In the genomic region with DNA sequence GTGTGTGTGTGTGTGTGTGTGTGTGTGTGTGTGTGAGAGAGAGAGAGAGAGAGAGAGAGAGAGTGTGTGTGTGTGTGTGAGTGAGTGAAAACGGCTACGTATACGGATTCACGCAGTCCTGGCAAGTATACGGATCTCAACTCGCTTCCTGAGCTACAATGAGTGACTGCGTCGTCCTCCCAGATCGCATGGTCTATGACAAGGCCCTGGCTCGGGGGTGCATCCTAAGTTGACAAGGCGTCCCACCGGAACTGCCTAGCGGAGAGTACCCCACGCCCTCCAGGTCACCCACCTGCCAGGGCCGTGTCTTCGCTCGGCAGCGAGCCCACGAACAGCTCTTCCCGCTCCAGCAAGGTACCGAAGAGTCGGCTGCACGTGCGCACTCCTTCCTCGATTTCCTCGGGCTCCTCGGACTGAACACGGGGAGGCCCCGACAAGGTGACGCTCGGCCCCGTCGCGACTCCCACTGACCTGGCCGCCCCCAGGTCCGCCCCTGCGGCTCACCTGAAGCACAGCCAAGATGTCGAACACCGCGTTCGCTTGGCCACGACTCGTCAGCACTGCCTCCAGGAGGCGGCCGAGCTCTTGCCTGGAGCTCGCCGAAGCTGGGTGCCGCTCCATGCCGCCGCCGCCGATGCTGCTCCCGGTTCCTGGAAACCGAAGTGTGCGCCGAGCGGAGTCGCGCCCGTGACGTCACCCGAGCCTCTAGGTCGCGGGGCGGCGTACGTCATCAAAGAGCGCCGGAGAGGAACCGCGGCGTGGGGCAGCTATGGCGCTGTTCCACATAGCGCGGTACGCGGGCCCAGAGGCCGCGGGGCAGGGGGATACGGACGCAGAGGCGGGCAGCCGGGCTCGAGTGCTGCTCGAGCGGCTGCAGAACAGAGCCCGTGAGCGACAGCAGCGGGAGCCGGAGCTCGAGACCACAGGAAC, we compare ENCODE assay signal across 8 mouse cellular contexts. TPM values are rescaled to one million over a fixed set of nuclear protein-coding genes. Genes with fewer than 3 reads are reported as not detected.
A peak's percentile ranks its signal among the peaks of the same experiment; 100 is the strongest.
DNase-seq lines count a peak whose midpoint lies in the region; ATAC-seq lines count a peak whose summit lies in the region.

A gene (minus strand): TSS at position 699 of the 930 bp plus-strand sequence.
A gene (plus strand): TSS at position 733 of the 930 bp plus-strand sequence.

- H3K4me1 ChIP-seq in hindbrain, embryonic 16.5 days (ENCODE audit: control insufficient read depth, insufficient read depth, low read depth, low read length) = peaks cover 16% of the 10 kb centered on the region

- peaks cover 8% of the 10 kb centered on the region; the same call in 1 of the 2 replicates for H3K79me2 ChIP-seq in macrophage (ENCODE audit: inconsistent target)

- peak; percentile 80 for DNase-seq in WW6 (ENCODE audit: low read depth, low spot score)
- peak; percentile 98 to 99 for DNase-seq in cerebellum, postnatal 4 days (ENCODE audit: low spot score in 2 of 2)
- DNase-seq in gastrocnemius, adult 18-20 months (ENCODE audit: low spot score) = peak; percentile 93
- peak; percentile 97 to 98 for DNase-seq in left cerebral cortex, adult 18-20 months (ENCODE audit: low spot score in 2 of 2)
- DNase-seq in right cerebral cortex, adult 18-20 months = peak; percentile 95
- peak; percentile 92 for DNase-seq in urinary bladder, postnatal 10 days (ENCODE audit: low spot score)

- peak within 1 kb of the TSS; percentile 98 for H3K4me3 ChIP-seq in hindbrain, embryonic 16.5 days (ENCODE audit: low read length)
- peak within 1 kb of the TSS; percentile 71 for H3K4me3 ChIP-seq in macrophage (ENCODE audit: inconsistent target)

- peak within 1 kb of the TSS; percentile 54; the same call in 1 of the 2 replicates for H3K27ac ChIP-seq in hindbrain, embryonic 16.5 days (ENCODE audit: low read depth, low read length)
- no peak within 1 kb of the TSS for H3K27ac ChIP-seq in macrophage

- H3K4me2 ChIP-seq in hindbrain, embryonic 16.5 days (ENCODE audit: low read length) = peak within 1 kb of the TSS; percentile 95

- WGBS in hindbrain, embryonic 16.5 days = 1% methylated on average over 88 of the region's 91 CpGs
- WGBS in macrophage (ENCODE audit: missing documents) = under 1% methylated on average over 91 of the region's 91 CpGs

- H3K9ac ChIP-seq in hindbrain, embryonic 16.5 days (ENCODE audit: low read depth, low read length) = peak within 1 kb of the TSS; percentile 91

- H3K36me3 ChIP-seq in hindbrain, embryonic 16.5 days (ENCODE audit: control insufficient read depth, insufficient read depth, low read length) = peaks cover 50% of the 10 kb centered on the region
- peaks cover 59% of the 10 kb centered on the region for H3K36me3 ChIP-seq in macrophage (ENCODE audit: inconsistent target)

- H3K9me3 ChIP-seq in hindbrain, embryonic 16.5 days (ENCODE audit: control insufficient read depth, low read length) = no peaks in the 10 kb centered on the region

- ATAC-seq in hindbrain, embryonic 16.5 days = peak; percentile 83

- no peaks in the 10 kb centered on the region for H3K27me3 ChIP-seq in hindbrain, embryonic 16.5 days (replicated peaks; ENCODE audit: control insufficient read depth, insufficient read depth, low read length)

RNA-seq across cellular contexts. Expression of the first gene that starts in this region (rescaled TPM):
- 10 to 100 TPM; 14.1 to 15.4 TPM for total RNA-seq in gastrocnemius, adult 18-20 months (2021)
- polyA plus RNA-seq in hindbrain, embryonic 16.5 days (2015; fragmentation: Nextera tagmentation; extraction: Ambion mirVana) = 48.5 and 49.2 TPM in 2 replicates
- total RNA-seq in left cerebral cortex, adult 18-20 months (2021) = 10 to 100 TPM; 25.2 to 28.3 TPM
- total RNA-seq in macrophage (2018; cell fraction: chromatin; rRNA removed) = 10 to 100 TPM in 15 of 26 experiments, 1 to 10 TPM in 11; 4.0 to 72.4 (median 13.1) TPM
- total RNA-seq in macrophage (2018; cell fraction: cytosol; rRNA removed) = 10 to 100 TPM in 15 of 26 experiments, 1 to 10 TPM in 11; 7.1 to 13.7 (median 10.9) TPM
- 10 to 100 TPM in 10 of 26 experiments, 1 to 10 TPM in 16; 3.9 to 68.9 (median 9.2) TPM for total RNA-seq in macrophage (2018; cell fraction: nucleus; rRNA removed)
- polyA plus RNA-seq in macrophage (2018) = 11.0 to 22.9 TPM (median 11.9 TPM) in 3 replicates

RNA-seq across cellular contexts. Expression of the second gene that starts in this region (rescaled TPM):
- 1 to 10 TPM; 6.0 to 8.5 TPM for total RNA-seq in gastrocnemius, adult 18-20 months (2021)
- polyA plus RNA-seq in hindbrain, embryonic 16.5 days (2015; fragmentation: Nextera tagmentation; extraction: Ambion mirVana) = 13.2 and 16.4 TPM in 2 replicates
- 10 to 100 TPM; 22.2 to 24.7 TPM for total RNA-seq in left cerebral cortex, adult 18-20 months (2021)
- 10 to 100 TPM in 23 of 26 experiments, 1 to 10 TPM in 3; 5.9 to 69.9 (median 30.4) TPM for total RNA-seq in macrophage (2018; cell fraction: chromatin; rRNA removed)
- 10 to 100 TPM in 1 of 26 experiments, 1 to 10 TPM in 25; 3.1 to 10.9 (median 7.0) TPM for total RNA-seq in macrophage (2018; cell fraction: cytosol; rRNA removed)
- total RNA-seq in macrophage (2018; cell fraction: nucleus; rRNA removed) = 10 to 100 TPM in 17 of 26 experiments, 1 to 10 TPM in 9; 3.9 to 38.8 (median 13.9) TPM
- 6.2 to 8.2 TPM (median 6.7 TPM) in 3 replicates for polyA plus RNA-seq in macrophage (2018)
